Mouse (Mus musculus): Measurements from ENCODE around the gene Scube2.

DNA sequence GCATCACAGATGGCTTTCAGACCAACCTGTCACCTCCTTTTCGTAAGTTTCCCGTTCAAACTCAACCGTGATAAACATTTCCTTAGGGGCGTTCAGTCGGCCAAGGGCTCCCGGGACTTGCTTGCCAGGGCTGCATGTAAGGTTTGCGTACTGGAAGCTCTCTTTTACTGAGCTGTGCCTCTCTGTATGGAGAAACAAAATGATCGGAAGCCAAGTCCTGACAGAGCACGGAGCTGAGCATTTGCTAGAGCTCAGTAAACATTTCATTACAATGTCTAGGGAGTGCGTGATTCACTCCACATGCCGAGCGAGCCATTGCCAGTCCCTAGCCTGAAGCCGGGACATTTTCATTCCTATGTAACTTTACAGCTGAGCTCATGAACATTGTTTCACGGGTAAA, 40.2 kb downstream of the Scube2 start:
- TF ChIP-seq CTCF (IDR thresholded peaks at IDR 0.05; ENCODE audit: low read depth, low read length), result no peak
- no peak for TF ChIP-seq POLR2A (IDR thresholded peaks at IDR 0.05; ENCODE audit: borderline replicate concordance, low read depth, low read length)
